Mouse (Mus musculus): ENCODE measurements around the gene Fam57b.
A peak's percentile ranks its signal among the peaks of the same experiment; 100 is the strongest.

The Fam57b gene

DNA sequence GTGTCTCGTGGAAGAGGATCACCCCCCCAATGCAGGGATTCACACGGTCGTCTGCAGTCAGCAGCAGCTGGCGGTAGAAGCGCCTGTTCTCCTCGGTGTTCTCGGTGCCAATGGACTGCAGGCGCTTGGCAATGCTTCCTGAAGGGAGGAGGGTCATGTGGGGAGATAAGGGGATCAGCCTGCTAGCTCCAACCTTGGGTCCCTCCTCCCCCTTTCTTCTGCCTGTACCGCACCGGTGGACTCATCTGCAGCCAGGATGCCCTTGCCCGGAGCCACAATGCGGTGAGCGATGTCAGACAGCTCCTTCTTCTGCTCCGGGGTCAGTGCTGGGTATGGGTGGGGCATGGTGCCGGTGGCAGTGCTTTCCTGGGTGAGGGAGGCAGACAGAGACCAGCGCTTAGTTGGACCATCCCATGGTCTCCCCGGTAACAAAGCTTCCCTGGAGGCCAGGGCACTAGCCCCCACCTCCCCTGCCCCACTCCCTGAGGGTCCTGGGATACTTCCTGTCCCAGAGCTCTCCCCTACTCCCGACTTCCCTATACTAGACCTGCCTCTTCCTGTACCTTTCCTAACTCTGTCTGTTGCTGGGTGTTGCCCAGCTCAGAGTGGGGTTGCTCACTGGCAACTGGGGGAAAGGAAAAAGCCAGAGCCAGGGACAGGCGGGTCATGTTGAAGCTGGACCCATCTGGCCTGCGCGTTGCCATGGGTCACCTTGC lies at the start of gene Fam57b:
Gene Fam57b (plus strand): TSS at position 258 of the 716 bp plus-strand sequence.
- DNase-seq (ENCODE audit: low read depth, low spot score), result no peak

DNA sequence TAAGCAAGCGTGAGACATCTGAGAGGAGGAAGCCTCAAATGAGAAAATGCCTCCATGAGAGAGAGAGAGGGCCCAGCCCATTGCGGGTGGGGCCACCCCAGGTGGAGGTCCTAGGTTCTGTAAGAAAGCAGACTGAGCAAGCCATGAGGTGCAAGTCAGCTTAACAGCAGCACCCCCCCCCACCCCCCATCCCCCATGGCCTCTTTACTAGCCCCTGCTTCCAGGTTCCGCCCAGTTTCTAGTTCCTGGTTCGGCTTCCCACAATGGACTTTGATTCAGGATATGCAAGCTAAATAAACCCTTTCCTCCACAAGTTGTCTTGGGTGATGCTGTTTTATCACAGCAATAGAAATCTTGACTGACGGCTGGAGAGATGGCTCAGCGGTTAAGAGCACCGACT lies 48.6 kb upstream of the Fam57b start:
- DNase-seq (ENCODE audit: low read depth, low spot score), result no peak

DNA sequence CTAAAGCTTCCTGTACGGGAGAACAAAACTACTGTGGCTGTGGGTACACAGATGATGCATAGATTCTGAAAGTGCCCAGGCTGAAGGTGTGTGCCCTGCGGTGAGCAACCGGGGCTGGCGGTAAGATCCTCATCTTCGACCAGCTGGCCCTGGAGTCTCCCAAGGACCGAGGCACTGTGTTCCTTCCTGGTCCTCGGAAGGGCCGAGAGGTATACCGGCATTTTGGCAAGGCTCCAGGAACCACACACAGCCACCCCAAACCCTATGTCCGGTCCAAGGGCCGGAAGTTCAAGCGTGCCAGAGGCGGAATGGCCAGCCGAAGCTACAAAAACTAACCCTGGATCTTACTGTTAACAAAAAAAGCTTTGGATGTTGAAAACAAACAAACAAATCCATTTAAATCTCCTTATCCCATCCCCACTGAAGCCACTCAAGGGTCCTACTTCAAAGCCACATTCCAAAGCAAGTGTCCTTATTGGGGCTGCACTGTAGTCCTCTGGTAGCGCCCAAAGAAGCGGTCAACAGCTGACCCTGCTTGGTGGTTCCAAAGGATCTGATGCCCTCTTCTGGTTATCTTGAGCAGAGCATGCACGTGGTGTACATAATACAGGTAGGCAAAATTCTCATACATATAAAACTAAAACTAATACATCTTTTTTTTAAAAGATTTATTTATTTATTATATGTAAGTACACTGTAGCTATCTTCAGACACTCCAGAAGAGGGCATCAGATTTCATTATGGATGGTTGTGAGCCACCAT lies 47.7 kb upstream of the Fam57b start:
- DNase-seq (ENCODE audit: low read depth, low spot score), result no peak

GRCm38 (mm10) chr7:126754866-126755265 lies 42.6 kb upstream of the Fam57b start:
- DNase-seq (ENCODE audit: low read depth, low spot score), result peak; percentile 56

DNA sequence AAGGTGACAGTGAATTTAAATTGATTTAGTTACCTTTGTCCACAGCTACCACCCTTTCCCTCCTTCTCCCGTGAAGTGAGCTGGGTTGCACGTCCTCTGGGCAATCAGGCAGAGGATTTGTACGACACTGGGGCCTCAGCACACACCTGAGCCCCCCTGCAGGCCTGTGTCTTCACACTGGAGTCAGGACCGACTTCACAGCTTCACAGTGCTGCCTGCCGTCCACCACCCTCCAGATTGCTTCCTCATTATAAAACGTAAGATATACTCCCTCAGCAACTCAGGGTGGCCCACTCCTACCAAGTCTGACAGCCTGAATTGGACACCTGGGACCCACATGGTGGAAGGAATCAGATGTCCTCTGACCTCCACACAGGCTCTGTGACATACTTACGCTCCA lies 38.9 kb upstream of the Fam57b start:
- no peak for DNase-seq (ENCODE audit: low read depth, low spot score)

DNA sequence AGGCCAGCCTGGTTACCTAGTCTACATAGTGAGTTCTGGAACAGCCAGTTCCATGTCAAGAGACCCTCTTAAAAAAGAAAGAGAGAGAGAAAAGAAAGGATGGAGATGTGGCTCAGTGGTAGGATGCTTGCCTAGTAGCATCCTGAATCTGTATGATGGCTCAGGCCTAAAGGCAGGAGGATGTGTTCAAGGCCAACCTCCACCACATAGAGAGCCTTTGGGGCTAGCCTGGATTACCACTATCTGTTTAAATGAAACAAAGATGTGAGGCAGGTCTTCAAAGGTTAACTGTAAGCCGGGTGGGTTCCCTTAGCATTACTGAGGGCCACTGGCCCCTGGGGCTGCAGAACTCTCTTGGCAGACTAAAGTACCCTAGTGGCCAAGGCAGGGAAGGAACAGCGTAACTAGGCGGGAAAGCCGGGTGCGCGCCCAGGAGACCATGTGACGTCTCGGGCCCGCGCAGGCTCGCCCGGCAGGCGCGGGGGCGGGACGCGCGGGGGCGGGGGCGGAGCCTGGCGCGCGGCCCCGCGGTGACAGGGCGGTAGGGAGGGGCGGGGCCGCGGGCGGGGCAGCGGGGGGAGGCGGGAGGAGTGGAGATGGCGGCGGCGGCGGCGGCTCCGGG lies 38.3 kb upstream of the Fam57b start, which contains the start of gene Mapk3:
Gene Mapk3 (plus strand): TSS at position 552 of the 622 bp plus-strand sequence.
- no peak for DNase-seq (ENCODE audit: low read depth, low spot score)

DNA sequence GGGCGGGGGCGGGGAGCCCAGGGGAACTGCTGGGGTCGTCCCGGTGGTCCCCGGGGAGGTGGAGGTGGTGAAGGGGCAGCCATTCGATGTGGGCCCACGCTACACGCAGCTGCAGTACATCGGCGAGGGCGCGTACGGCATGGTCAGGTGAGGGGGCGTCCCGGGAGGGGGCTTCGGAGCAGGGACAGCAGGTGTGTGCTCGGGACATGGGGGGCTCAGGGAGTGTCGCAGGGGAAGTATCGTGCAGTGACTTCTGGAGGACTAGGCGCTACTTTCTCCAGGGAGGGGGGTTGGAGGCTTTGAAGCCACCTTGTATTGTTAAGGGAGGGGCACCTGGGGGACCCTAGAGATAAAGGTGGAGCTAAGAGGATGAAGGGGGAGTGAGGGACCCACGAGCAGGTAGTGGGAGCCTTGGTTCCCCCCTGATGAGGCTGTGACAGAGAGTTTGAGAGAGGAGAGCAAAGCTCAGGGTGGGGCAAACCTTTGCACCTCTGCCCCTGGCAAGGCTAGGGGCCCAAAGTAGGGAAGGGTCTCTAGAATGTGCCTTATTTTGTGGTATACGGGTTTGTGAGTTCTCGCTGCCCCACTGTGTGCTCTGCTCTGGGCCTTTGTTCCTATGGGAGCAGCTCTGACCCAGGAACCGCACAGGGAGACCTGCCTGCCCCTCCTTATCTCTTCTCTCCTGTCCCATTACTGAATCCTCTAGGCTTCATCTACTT lies 37.6 kb upstream of the Fam57b start:
- no peak for DNase-seq (ENCODE audit: low read depth, low spot score)

- no peak for DNase-seq (ENCODE audit: low read depth, low spot score)
Observed at GRCm38 (mm10) chr7:126760391-126760802, 37.1 kb upstream of the Fam57b start.

- DNase-seq (ENCODE audit: low read depth, low spot score), result no peak
Observed at GRCm38 (mm10) chr7:126760956-126761355, 36.5 kb upstream of the Fam57b start.

- no peak for DNase-seq (ENCODE audit: low read depth, low spot score)
Observed at GRCm38 (mm10) chr7:126761529-126762067, 35.9 kb upstream of the Fam57b start.

- DNase-seq (ENCODE audit: low read depth, low spot score), result peak; percentile 88
Observed at GRCm38 (mm10) chr7:126762471-126763008, 34.9 kb upstream of the Fam57b start.

GRCm38 (mm10) chr7:126765540-126765939 lies 31.9 kb upstream of the Fam57b start:
- no peak for DNase-seq (ENCODE audit: low read depth, low spot score)

DNA sequence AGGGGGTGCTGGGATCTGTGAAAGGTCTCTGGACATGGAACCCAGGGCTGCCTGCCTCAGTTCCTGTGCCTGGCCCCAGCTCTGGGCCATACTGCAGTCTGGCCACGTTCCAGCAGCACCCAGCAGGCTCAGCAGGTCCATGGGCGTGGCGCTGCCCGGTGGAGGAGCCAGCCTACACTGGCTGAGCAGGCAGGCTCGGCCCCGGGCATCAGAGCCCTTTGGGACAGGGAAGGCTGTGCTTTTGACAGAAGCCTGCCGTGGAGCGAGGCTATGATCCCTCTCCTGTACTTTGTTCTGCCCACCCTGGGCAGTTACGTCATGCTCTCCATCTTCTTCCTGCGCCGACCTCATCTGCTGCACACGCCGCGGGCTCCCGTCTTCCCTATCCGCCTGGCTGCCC lies 31.3 kb upstream of the Fam57b start, which contains the start of gene Gdpd3:
Gene Gdpd3 (plus strand): TSS at position 134 of the 400 bp plus-strand sequence.
- DNase-seq (ENCODE audit: low read depth, low spot score), result no peak

DNA sequence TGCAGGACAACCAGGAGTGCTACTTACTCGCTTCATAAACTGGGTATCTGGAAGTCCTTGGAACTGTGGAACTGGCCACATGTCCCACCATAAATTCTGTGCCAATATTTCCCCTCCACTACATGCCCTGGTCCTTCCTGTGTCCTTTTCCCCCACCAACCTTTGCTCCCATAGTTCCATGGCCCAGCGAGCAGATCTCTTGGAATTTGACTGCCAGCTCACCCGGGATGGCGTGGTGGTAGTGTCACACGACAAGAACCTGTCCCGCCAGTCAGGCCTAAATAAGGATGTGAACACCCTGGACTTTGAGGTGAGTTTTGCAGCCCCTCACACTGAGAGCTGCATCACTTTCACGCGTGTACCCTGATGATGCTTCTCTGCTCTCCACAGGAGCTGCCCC lies 30.5 kb upstream of the Fam57b start:
- DNase-seq (ENCODE audit: low read depth, low spot score), result no peak

DNA sequence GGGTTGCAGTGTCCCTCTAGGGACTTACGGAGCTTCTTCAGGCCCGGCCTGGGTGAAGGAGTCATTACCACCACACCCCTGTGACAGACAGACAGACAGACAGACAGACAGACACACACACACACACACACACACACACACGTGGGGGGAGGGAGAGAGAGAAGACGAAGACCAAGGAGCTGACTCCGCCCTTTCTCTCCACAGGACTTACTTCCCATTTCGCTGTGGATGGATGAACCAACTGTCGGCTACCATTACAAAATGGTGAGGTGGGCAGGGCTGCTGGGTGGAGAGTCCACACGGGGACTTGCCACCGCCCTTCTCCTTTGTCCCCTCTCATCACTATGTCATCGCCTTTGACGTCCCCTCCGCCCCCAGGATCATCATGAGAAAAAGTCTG lies 26.7 kb upstream of the Fam57b start:
- DNase-seq (ENCODE audit: low read depth, low spot score), result no peak

DNA sequence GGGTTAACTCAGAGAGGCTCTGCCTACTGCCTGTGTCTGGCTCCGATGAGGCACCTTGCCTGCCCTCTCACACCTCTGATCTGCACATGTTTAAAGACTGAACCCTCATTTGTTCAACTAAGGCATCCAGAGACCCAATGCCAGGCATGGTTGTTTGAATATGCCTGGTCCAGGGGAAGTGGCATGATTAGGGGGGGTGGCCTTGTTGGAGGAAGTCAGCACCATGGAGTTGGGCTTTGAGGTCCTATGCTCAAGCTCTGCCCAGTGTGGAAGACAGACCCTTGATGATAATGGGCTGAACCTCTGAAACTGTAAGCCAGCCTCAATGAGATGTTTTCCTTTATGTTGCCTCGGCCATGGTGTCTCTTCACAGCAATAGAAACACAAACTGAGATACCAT lies 24.1 kb upstream of the Fam57b start:
- DNase-seq (ENCODE audit: low read depth, low spot score), result no peak

- no peak for DNase-seq (ENCODE audit: low read depth, low spot score)
Observed at GRCm38 (mm10) chr7:126774463-126774862, 23.0 kb upstream of the Fam57b start.

DNA sequence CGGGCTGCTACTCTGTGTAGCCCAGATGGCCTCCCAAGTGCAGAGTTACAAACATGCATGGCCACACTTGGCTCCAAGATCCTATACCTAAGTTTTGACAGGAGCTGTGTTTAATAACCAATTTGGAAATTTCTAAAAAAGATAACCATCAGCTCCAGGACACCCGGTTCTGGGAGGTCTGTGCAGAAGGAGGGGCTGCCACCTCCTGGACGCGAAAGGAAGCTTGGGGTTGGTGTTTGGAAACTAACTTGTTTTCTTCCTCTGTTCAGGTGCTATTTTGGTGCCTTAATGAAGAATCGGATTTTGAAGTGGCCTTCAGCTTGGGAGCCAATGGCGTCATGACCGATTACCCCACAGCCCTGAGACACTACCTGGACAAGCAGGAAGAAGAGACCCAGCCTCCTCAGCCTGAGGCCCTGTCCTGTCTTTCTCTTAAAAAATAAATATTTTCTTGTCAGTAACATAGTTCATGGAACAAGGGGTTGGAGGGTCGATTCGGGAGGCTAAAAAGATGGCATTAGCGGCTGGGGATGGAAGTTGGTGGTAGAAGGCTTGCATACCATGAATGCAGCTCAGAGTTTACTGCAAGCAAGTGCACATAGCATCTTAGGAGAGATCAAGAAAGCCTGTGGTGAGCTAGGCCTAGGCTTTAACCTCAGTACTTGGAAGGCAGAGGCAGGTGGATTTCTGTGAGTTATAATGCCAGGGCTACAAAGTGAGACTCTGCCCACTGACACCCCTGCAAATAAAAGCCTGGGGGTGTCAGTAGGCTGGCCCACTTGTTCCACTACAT lies 22.1 kb upstream of the Fam57b start:
- no peak for DNase-seq (ENCODE audit: low read depth, low spot score)

- no peak for DNase-seq (ENCODE audit: low read depth, low spot score)
Observed at GRCm38 (mm10) chr7:126775978-126776234, 21.6 kb upstream of the Fam57b start.

- DNase-seq (ENCODE audit: low read depth, low spot score), result peak; percentile 89
Observed at GRCm38 (mm10) chr7:126776598-126777057, 20.8 kb upstream of the Fam57b start, which contains the start of gene Ypel3. Ypel3 (plus strand) TSS chr7:126776955.
